Mouse (Mus musculus): ENCODE results near the gene Ube2q2. TPM values are rescaled to one million over a fixed set of nuclear protein-coding genes. Genes with fewer than 3 reads are reported as not detected.

Ube2q2 gene
- total and polyA plus RNA-seq, 2 experiments from 2014 or later, result 22.0 to 23.5 TPM

GRCm38 (mm10) chr9:55136576-55136975 lies 12.1 kb upstream of the Ube2q2 start:
- 12% methylated on average over 5 of the region's 5 CpGs for WGBS
- H3K27me3 ChIP-seq (ENCODE audit: control insufficient read depth, insufficient read depth, low read length), result no peaks in the 10 kb centered on the region
- peak; percentile 23 for DNase-seq (ENCODE audit: low spot score)

GRCm38 (mm10) chr9:55137112-55137511 lies 11.5 kb upstream of the Ube2q2 start:
- H3K9me3 ChIP-seq (replicated peaks; ENCODE audit: control insufficient read depth, low read length), result no peaks in the 10 kb centered on the region
- no peaks in the 10 kb centered on the region for H3K36me3 ChIP-seq (replicated peaks; ENCODE audit: control insufficient read depth, insufficient read depth, low read length)
- DNase-seq (ENCODE audit: low spot score) (no peak), ATAC-seq (ENCODE audit: insufficient read depth, low read depth) (no peak)
- no peak overlapping the region for H3K4me3 ChIP-seq (ENCODE audit: low read depth, low read length)
- WGBS, result 27% methylated on average over 4 of the region's 4 CpGs
- H3K4me2 ChIP-seq (ENCODE audit: low read depth, low read length), result no peak overlapping the region
- no peak overlapping the region for H3K9ac ChIP-seq (replicated peaks; ENCODE audit: low read depth, low read length)
- H3K27ac ChIP-seq (ENCODE audit: low read depth), result no peak overlapping the region
- peaks cover 10% of the 10 kb centered on the region for H3K4me1 ChIP-seq (ENCODE audit: control insufficient read depth, insufficient read depth)
- H3K27me3 ChIP-seq (ENCODE audit: control insufficient read depth, insufficient read depth, low read length), result no peaks in the 10 kb centered on the region
- no peak for TF ChIP-seq CTCF (IDR thresholded peaks at IDR 0.05; ENCODE audit: low read depth)
- no peak for TF ChIP-seq EP300 (IDR thresholded peaks at IDR 0.05; ENCODE audit: low read depth)

More at GRCm38 (mm10) chr9:55136576-55136975, 12.1 kb upstream of the Ube2q2 start:
- TF ChIP-seq EP300 (IDR thresholded peaks at IDR 0.05; ENCODE audit: low read depth) (no peak), CTCF (IDR thresholded peaks at IDR 0.05; ENCODE audit: low read depth) (no peak)
- ATAC-seq (ENCODE audit: insufficient read depth, low read depth), result peak; percentile 57
- Histone ChIP-seq H3K27ac (ENCODE audit: low read depth) (no peak overlapping the region), H3K9ac (replicated peaks; ENCODE audit: low read depth, low read length) (no peak overlapping the region), H3K4me3 (ENCODE audit: low read depth, low read length) (no peak overlapping the region), H3K9me3 (replicated peaks; ENCODE audit: control insufficient read depth, low read length) (no peaks in the 10 kb centered on the region), H3K36me3 (replicated peaks; ENCODE audit: control insufficient read depth, insufficient read depth, low read length) (no peaks in the 10 kb centered on the region), H3K4me1 (ENCODE audit: control insufficient read depth, insufficient read depth) (peaks cover 10% of the 10 kb centered on the region), H3K4me2 (ENCODE audit: low read depth, low read length) (no peak overlapping the region)

- TF ChIP-seq EP300 (IDR thresholded peaks at IDR 0.05; ENCODE audit: low read depth) (no peak), CTCF (IDR thresholded peaks at IDR 0.05; ENCODE audit: low read depth) (peak; percentile 53)
- H3K4me1 ChIP-seq (ENCODE audit: control insufficient read depth, insufficient read depth), result peaks cover 10% of the 10 kb centered on the region
- peak; percentile 51 for DNase-seq (ENCODE audit: low spot score)
- 35% methylated on average over 5 of the region's 5 CpGs for WGBS
- H3K27me3 ChIP-seq (ENCODE audit: control insufficient read depth, insufficient read depth, low read length), result no peaks in the 10 kb centered on the region
- peak; percentile 58 for ATAC-seq (ENCODE audit: insufficient read depth, low read depth)
- H3K9me3 ChIP-seq (replicated peaks; ENCODE audit: control insufficient read depth, low read length), result no peaks in the 10 kb centered on the region
- H3K4me3 ChIP-seq (ENCODE audit: low read depth, low read length), result no peak overlapping the region
- H3K27ac ChIP-seq (ENCODE audit: low read depth), result no peak overlapping the region
- no peak overlapping the region for H3K4me2 ChIP-seq (ENCODE audit: low read depth, low read length)
- no peaks in the 10 kb centered on the region for H3K36me3 ChIP-seq (replicated peaks; ENCODE audit: control insufficient read depth, insufficient read depth, low read length)
- H3K9ac ChIP-seq (replicated peaks; ENCODE audit: low read depth, low read length), result no peak overlapping the region
These were observed 8.7 kb upstream of the Ube2q2 start for GRCm38 (mm10) chr9:55139958-55140357.

- DNase-seq (ENCODE audit: low spot score), result peak; percentile 33
- H3K27ac ChIP-seq (ENCODE audit: low read depth), result peak overlapping the region; percentile 78
- WGBS, result 0% methylated on average over 76 of the region's 93 CpGs
- peaks cover 14% of the 10 kb centered on the region; the same call in 1 of the 2 replicates for H3K4me1 ChIP-seq (ENCODE audit: control insufficient read depth, insufficient read depth)
- TF ChIP-seq CTCF (IDR thresholded peaks at IDR 0.05; ENCODE audit: low read depth) (no peak), EP300 (IDR thresholded peaks at IDR 0.05; ENCODE audit: low read depth) (no peak)
- peak overlapping the region; percentile 96 for H3K4me3 ChIP-seq (ENCODE audit: low read depth, low read length)
- ATAC-seq (ENCODE audit: insufficient read depth, low read depth), result peak; percentile 79
- H3K9me3 ChIP-seq (replicated peaks; ENCODE audit: control insufficient read depth, low read length), result no peaks in the 10 kb centered on the region
- no peaks in the 10 kb centered on the region for H3K36me3 ChIP-seq (replicated peaks; ENCODE audit: control insufficient read depth, insufficient read depth, low read length)
- no peaks in the 10 kb centered on the region for H3K27me3 ChIP-seq (ENCODE audit: control insufficient read depth, insufficient read depth, low read length)
- H3K4me2 ChIP-seq (ENCODE audit: low read depth, low read length), result peak overlapping the region; percentile 83
- peak overlapping the region; percentile 96 for H3K9ac ChIP-seq (replicated peaks; ENCODE audit: low read depth, low read length)
These were observed 1.0 kb downstream of the Ube2q2 start for GRCm38 (mm10) chr9:55149499-55150278.

- ATAC-seq (ENCODE audit: insufficient read depth, low read depth), result no peak
These were observed 1.6 kb downstream of the Ube2q2 start for GRCm38 (mm10) chr9:55150279-55150726.

More at GRCm38 (mm10) chr9:55150279-55150726, 1.6 kb downstream of the Ube2q2 start:
- H3K27ac ChIP-seq (ENCODE audit: low read depth), result peak overlapping the region; percentile 78
- 1% methylated on average over 13 of the region's 13 CpGs for WGBS
- peak overlapping the region; percentile 96 for H3K9ac ChIP-seq (replicated peaks; ENCODE audit: low read depth, low read length)
- peaks cover 14% of the 10 kb centered on the region; the same call in 1 of the 2 replicates for H3K4me1 ChIP-seq (ENCODE audit: control insufficient read depth, insufficient read depth)
- peak; percentile 8 for DNase-seq (ENCODE audit: low spot score)
- peak overlapping the region; percentile 83 for H3K4me2 ChIP-seq (ENCODE audit: low read depth, low read length)
- TF ChIP-seq CTCF (IDR thresholded peaks at IDR 0.05; ENCODE audit: low read depth), result no peak
- TF ChIP-seq EP300 (IDR thresholded peaks at IDR 0.05; ENCODE audit: low read depth), result no peak
- H3K36me3 ChIP-seq (replicated peaks; ENCODE audit: control insufficient read depth, insufficient read depth, low read length), result no peaks in the 10 kb centered on the region
- peak overlapping the region; percentile 96 for H3K4me3 ChIP-seq (ENCODE audit: low read depth, low read length)
- no peaks in the 10 kb centered on the region for H3K9me3 ChIP-seq (replicated peaks; ENCODE audit: control insufficient read depth, low read length)
- H3K27me3 ChIP-seq (ENCODE audit: control insufficient read depth, insufficient read depth, low read length), result no peaks in the 10 kb centered on the region

Data from heart, postnatal 0 days (tissue).